Mouse (Mus musculus) bone marrow, adult 2 months (tissue): ENCODE results near the gene Pik3r2. TPM values are rescaled to one million over a fixed set of nuclear protein-coding genes. Genes with fewer than 3 reads are reported as not detected.

ENCODE experiments used
- H3K27ac ChIP-seq: fragments of 200-500 bp; 2 replicates; pipeline ENCODE4 v1.5.1; 2012; ENCODE audit warnings: low read depth, mild to moderate bottlenecking, control low read depth, inconsistent platforms, low read length; ENCODE audit not compliant: control insufficient read depth, poor library complexity, insufficient read depth
- H3K4me1 ChIP-seq: fragments of 200-500 bp; 2 replicates; pipeline ENCODE4 v1.6.1; 2011; ENCODE audit warnings: low read length; ENCODE audit not compliant: control insufficient read depth, insufficient read depth
- H3K4me3 ChIP-seq: fragments of 200-500 bp; replicated peaks from 2 replicates; pipeline ENCODE3; 2011; ENCODE audit warnings: mild to moderate bottlenecking, low read depth, low read length, control low read depth; ENCODE audit not compliant: control insufficient read depth
- CTCF ChIP-seq: fragments of 200-500 bp; IDR thresholded peaks from 2 replicates; pipeline ENCODE4 v1.5.1; 2011; ENCODE audit warnings: low read length, control low read depth; ENCODE audit not compliant: control insufficient read depth, insufficient read depth
- POLR2A ChIP-seq: fragments of 200-500 bp; IDR thresholded peaks from 2 replicates; pipeline ENCODE4 v1.6.1; 2011; ENCODE audit warnings: low read depth, mild to moderate bottlenecking, control low read depth, low read length, borderline replicate concordance; ENCODE audit not compliant: control insufficient read depth
- WGBS: fragments of 180-500 bp; shearing (Covaris S2); methylation state at CpG from one replicate; pipeline ENCODE4 v1.1.7; 2018; 5-methylcytosine and 5-hydroxymethylcytosine counted together
- polyA plus RNA-seq: library from polyadenylated mRNA; stranded (reverse); fragments of >200 nt; gene quantifications from 2 replicates; pipeline ENCODE4 v1.2.4, GENCODE M21; 2011; ENCODE audit warnings: low replicate concordance; ENCODE audit not compliant: missing spikeins, insufficient read depth, insufficient read length

The Pik3r2 gene
- polyA plus RNA-seq, 1 experiment: 19.5 TPM

DNA sequence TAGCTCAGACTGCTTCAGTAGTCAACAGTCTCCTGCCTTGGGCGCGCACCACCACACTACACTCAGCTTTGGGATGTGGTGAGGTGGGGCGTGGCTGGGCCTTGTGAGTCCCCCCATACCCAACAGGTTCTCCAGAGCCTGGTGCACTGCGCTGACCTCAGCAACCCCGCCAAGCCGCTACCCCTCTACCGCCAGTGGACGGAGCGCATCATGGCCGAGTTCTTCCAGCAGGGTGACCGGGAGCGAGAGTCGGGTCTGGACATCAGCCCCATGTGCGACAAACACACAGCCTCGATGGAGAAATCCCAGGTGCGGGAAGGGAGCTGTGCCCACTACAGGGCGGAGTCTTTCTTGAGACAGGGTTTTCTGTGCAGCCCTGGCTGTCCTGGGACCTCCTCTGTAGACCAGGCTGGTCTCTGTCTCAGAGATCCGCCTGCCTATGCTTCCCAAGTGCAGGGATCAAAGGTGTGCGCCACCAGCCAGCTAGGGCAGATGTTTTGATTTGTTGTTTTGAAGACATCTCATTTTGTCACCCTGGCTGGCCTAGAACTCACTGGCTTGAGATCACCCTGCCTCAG lies 27.3 kb downstream of the Pik3r2 start:
- TF ChIP-seq CTCF: no peak
- no peak for TF ChIP-seq POLR2A
- H3K4me1 ChIP-seq: no peaks in the 10 kb centered on the region; the same call in 1 of the 2 replicates
- WGBS: 84% methylated on average over 19 of the region's 19 CpGs

DNA sequence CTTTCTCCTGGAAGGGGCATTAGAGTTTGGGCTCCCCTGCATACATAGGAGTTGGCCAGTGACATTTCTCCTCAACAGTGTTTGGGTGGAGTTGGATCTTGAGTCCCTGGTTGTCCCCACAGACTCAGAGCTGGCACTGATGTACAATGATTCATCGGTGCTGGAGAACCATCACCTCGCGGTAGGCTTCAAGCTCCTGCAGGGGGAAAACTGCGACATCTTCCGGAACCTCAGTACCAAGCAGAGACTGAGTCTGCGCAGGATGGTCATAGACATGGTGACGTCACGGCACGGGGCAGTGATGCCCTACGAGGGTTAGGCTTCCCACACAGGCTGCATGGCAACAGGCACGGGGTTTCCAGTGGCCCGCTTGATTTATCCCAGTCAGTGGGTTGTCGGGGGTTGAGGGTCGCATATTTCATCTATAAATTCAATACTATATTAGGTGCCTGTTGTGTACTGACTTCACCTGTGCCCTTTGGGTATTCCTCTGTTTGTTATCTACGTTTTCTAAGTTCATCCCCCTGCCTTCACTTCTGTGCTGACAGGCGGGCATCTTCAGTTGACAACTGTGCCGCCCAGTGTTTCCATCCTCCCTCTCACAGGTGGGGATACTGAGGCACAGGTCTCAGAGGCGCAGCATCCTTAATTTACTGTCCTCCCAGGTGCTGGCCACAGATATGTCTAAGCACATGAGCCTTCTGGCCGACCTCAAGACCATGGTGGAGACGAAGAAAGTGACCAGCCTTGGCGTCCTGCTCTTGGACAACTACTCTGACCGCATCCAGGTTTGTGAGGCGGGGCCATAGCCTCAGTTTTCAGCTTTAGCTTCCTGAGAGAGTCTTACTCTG lies 28.0 kb downstream of the Pik3r2 start:
- H3K4me3 ChIP-seq: no peak overlapping the region
- H3K27ac ChIP-seq: no peak overlapping the region
- TF ChIP-seq POLR2A: no peak
- TF ChIP-seq CTCF: no peak
- 79% methylated on average over 23 of the region's 23 CpGs for WGBS
- no peaks in the 10 kb centered on the region for H3K4me1 ChIP-seq

More for the DNA sequence above, 27.3 kb downstream of the Pik3r2 start:
- Histone ChIP-seq H3K4me3 (no peak overlapping the region), H3K27ac (no peak overlapping the region)

DNA sequence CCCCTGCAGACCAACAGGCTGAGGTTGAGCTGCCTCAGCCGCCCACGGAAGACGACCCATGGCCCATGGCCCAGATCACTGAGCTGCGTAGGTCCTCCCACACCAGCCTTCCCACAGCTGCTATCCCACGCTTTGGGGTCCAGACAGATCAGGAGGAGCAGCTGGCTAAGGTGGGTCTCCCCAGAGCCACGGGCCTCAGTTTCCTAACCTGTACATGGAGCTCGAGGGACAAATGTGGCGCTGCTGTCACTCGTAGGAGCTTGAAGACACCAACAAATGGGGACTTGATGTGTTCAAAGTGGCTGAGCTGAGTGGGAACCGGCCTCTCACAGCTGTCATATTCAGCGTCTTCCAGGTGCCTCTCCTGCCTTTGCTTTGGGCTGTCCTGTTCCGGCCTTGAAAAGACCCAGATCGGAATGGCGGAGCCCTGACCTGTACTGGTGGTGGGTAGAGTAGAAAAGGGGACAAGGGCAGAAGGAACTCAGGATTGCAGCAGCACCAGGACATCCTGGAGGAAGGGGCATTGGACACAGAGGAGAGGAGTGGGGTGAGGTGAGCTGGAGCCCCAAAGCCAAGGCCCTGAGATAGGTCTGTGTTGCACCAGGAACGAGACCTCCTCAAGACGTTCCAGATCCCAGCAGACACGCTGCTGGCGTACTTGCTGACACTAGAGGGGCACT lies 29.2 kb downstream of the Pik3r2 start:
- Histone ChIP-seq H3K4me1 (no peaks in the 10 kb centered on the region), H3K27ac (no peak overlapping the region), H3K4me3 (no peak overlapping the region)
- 84% methylated on average over 18 of the region's 18 CpGs for WGBS
- TF ChIP-seq CTCF: no peak
- no peak for TF ChIP-seq POLR2A

GRCm38 (mm10) chr8:70746676-70747075 lies 29.8 kb downstream of the Pik3r2 start:
- no peak for TF ChIP-seq POLR2A
- TF ChIP-seq CTCF: no peak
- H3K4me1 ChIP-seq: no peaks in the 10 kb centered on the region
- 89% methylated on average over 9 of the region's 9 CpGs for WGBS
- no peak overlapping the region for H3K4me3 ChIP-seq
- no peak overlapping the region for H3K27ac ChIP-seq

GRCm38 (mm10) chr8:70745691-70746220 lies 30.8 kb downstream of the Pik3r2 start:
- Histone ChIP-seq H3K4me3 (no peak overlapping the region), H3K27ac (no peak overlapping the region), H3K4me1 (no peaks in the 10 kb centered on the region)
- WGBS: 72% methylated on average over 19 of the region's 19 CpGs
- TF ChIP-seq POLR2A (no peak), CTCF (no peak)

- no peak overlapping the region for H3K4me3 ChIP-seq
- H3K27ac ChIP-seq: no peak overlapping the region
- WGBS: 38% methylated on average over 11 of the region's 11 CpGs
- no peak for TF ChIP-seq POLR2A
- H3K4me1 ChIP-seq: no peaks in the 10 kb centered on the region
Observed at GRCm38 (mm10) chr8:70744806-70745205, 31.7 kb downstream of the Pik3r2 start.

GRCm38 (mm10) chr8:70743656-70744590 lies 32.6 kb downstream of the Pik3r2 start:
- Histone ChIP-seq H3K27ac (no peak overlapping the region), H3K4me3 (peak overlapping the region; percentile 37), H3K4me1 (no peaks in the 10 kb centered on the region)
- TF ChIP-seq CTCF (no peak), POLR2A (no peak)
- WGBS: 3% methylated on average over 48 of the region's 48 CpGs
